Comparison of ENCODE assay signal across 12 mouse cellular contexts in the genomic region with DNA sequence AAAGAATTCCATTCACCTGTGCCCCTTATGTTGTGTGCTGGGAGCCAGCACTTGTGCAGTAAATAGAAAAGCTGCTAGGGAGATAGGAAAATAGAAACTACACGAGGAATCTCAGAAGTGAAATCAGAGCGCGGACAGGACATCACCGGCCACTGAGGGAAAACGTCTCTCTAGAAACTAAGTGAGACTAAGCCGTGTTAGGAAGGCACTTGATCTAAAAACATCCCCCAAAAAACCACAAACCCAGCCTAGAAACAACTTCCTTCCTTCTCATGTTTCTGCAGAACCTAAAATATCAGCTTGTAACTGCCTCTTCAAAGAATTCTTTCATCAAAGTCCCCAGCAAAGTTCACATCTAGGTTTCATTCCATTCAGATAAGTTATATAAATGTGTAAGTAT. TPM values are rescaled to one million over a fixed set of nuclear protein-coding genes. Genes with fewer than 3 reads are reported as not detected.
A peak's percentile ranks its signal among the peaks of the same experiment; 100 is the strongest.
DNase-seq lines count a peak whose midpoint lies in the region; ATAC-seq and TF ChIP-seq lines count a peak whose summit lies in the region.
"Had no signal": no experiment of that assay in that cellular context is flagged by ENCODE, and none has a peak within 500 bp of the region (broad histone marks: within the 10 kb centered on the region; RNA-seq: fewer than 3 reads in every experiment).

No protein-coding gene starts in this region.

- H3K27me3 ChIP-seq in heart, embryonic 12.5 days (replicated peaks) = no peaks in the 10 kb centered on the region
- no peaks in the 10 kb centered on the region for H3K27me3 ChIP-seq in CH12.LX (replicated peaks)
- no peaks in the 10 kb centered on the region for H3K27me3 ChIP-seq in forebrain, postnatal 0 days (ENCODE audit: insufficient read depth, low read length)
- H3K27me3 ChIP-seq: embryonic facial prominence, embryonic 12.5 days; limb, embryonic 12.5 days had no signal

- ATAC-seq in heart, embryonic 12.5 days (ENCODE audit: insufficient number of reproducible peaks, low FRiP score) = no peak
- ATAC-seq in megakaryocyte, adult 5-6 weeks (ENCODE audit: poor library complexity, severe bottlenecking) = peak; percentile 36
- ATAC-seq in forebrain, postnatal 0 days = no peak
- ATAC-seq: forebrain, embryonic 14.5 days had no signal

- TF ChIP-seq POLR2A in CH12.LX (IDR thresholded peaks at IDR 0.05; ENCODE audit: low read depth, low read length) = no peak

- no peak for TF ChIP-seq CTCF in CH12.LX (conservative IDR thresholded peaks at IDR 0.05 in 1 of 2, IDR thresholded peaks at IDR 0.05 in 1 of 2; ENCODE audit: low read depth in 2 of 2, low read length in 2 of 2)
- no peak for TF ChIP-seq CTCF in forebrain, postnatal 0 days (IDR thresholded peaks at IDR 0.05; ENCODE audit: low read depth)

- H3K36me3 ChIP-seq in heart, embryonic 12.5 days = no peaks in the 10 kb centered on the region
- no peaks in the 10 kb centered on the region for H3K36me3 ChIP-seq in CH12.LX (replicated peaks in 1 of 2; ENCODE audit: control insufficient read depth in 1 of 2, insufficient read depth in 1 of 2, low read length in 1 of 2)
- H3K36me3 ChIP-seq in forebrain, postnatal 0 days (ENCODE audit: insufficient read depth) = no peaks in the 10 kb centered on the region
- H3K36me3 ChIP-seq: embryonic facial prominence, embryonic 12.5 days; limb, embryonic 12.5 days had no signal

- TF ChIP-seq EP300 in CH12.LX (IDR thresholded peaks at IDR 0.05; ENCODE audit: low read length) = peak; percentile 80; the same call in 1 of the 2 replicates

- in situ Hi-C loops in CH12.LX (cut with MboI; ENCODE audit: low pct_ligation_motif_present, low pct_unique_long_range_greater_than_20kb, low sequenced_read_pairs) = no loop called here

- WGBS in heart, embryonic 12.5 days = 10% methylated on average over 6 of the region's 6 CpGs
- WGBS in forebrain, postnatal 0 days = 61% methylated on average over 6 of the region's 6 CpGs

- H3K79me2 ChIP-seq in CH12.LX (replicated peaks; ENCODE audit: control insufficient read depth, extremely low read depth, insufficient read depth, poor library complexity, severe bottlenecking) = no peaks in the 10 kb centered on the region

- no peak for DNase-seq in heart, adult 9 months (ENCODE audit: low spot score in 2 of 2)
- peak; percentile 80 for DNase-seq in 416B (ENCODE audit: low read depth)
- DNase-seq in CH12.LX (ENCODE audit: extremely low read depth) = peak; percentile 61
- no peak for DNase-seq in embryo, embryonic 10.5 days (ENCODE audit: low spot score)
- no peak for DNase-seq in forebrain, postnatal 0 days
- no peak for DNase-seq in ovary, postnatal 10 days (ENCODE audit: low spot score)
- DNase-seq: cerebellum, adult 2 months had no signal

- H3K4me2 ChIP-seq in heart, embryonic 12.5 days = peak overlapping the region; percentile 52
- H3K4me2 ChIP-seq in CH12.LX (ENCODE audit: insufficient read depth, low read depth, poor library complexity, severe bottlenecking) = peak overlapping the region; percentile 99
- H3K4me2 ChIP-seq in forebrain, postnatal 0 days (ENCODE audit: low read depth) = no peak overlapping the region
- H3K4me2 ChIP-seq: embryonic facial prominence, embryonic 12.5 days; limb, embryonic 12.5 days had no signal

- H3K4me1 ChIP-seq in heart, embryonic 12.5 days (replicated peaks) = peaks cover 43% of the 10 kb centered on the region
- peaks cover 12 to 43% of the 10 kb centered on the region in 2 experiments for H3K4me1 ChIP-seq in CH12.LX (ENCODE audit: control insufficient read depth in 1 of 2, insufficient read depth in 2 of 2)
- H3K4me1 ChIP-seq in forebrain, postnatal 0 days (ENCODE audit: insufficient read depth) = no peaks in the 10 kb centered on the region

- 0 out of 2 replicates have a peak overlapping the region, but pooled peaks have one; percentile 41 for H3K9ac ChIP-seq in heart, embryonic 12.5 days
- H3K9ac ChIP-seq in CH12.LX (ENCODE audit: insufficient read depth, low read depth) = peak overlapping the region; percentile 48; the same call in 1 of the 2 replicates
- no peak overlapping the region for H3K9ac ChIP-seq in forebrain, postnatal 0 days
- H3K9ac ChIP-seq: embryonic facial prominence, embryonic 12.5 days; limb, embryonic 12.5 days had no signal

- no peak overlapping the region for H3K4me3 ChIP-seq in heart, embryonic 12.5 days
- H3K4me3 ChIP-seq in CH12.LX (replicated peaks in 1 of 3; ENCODE audit: low read depth in 2 of 3, low read length in 2 of 3, poor library complexity in 1 of 3) = no peak overlapping the region
- H3K4me3 ChIP-seq in forebrain, postnatal 0 days (ENCODE audit: low read depth, low read length) = no peak overlapping the region
- H3K4me3 ChIP-seq: embryonic facial prominence, embryonic 12.5 days; limb, embryonic 12.5 days had no signal

- H3K9me3 ChIP-seq in heart, embryonic 12.5 days (replicated peaks) = no peaks in the 10 kb centered on the region
- H3K9me3 ChIP-seq in CH12.LX (replicated peaks; ENCODE audit: low read length) = no peaks in the 10 kb centered on the region
- H3K9me3 ChIP-seq in forebrain, postnatal 0 days (ENCODE audit: low read length) = no peaks in the 10 kb centered on the region
- H3K9me3 ChIP-seq: embryonic facial prominence, embryonic 12.5 days; limb, embryonic 12.5 days had no signal

- H3K27ac ChIP-seq in heart, embryonic 12.5 days (ENCODE audit: poor library complexity, severe bottlenecking) = peak overlapping the region; percentile 51; the same call in 1 of the 2 replicates
- no peak overlapping the region for H3K27ac ChIP-seq in CH12.LX (ENCODE audit: insufficient read depth, low read depth)
- no peak overlapping the region for H3K27ac ChIP-seq in forebrain, postnatal 0 days (ENCODE audit: low read depth, low read length)
- H3K27ac ChIP-seq: embryonic facial prominence, embryonic 12.5 days had no signal

- TF ChIP-seq RAD21 in CH12.LX (IDR thresholded peaks at IDR 0.05; ENCODE audit: low read depth, low read length) = no peak; the same call in 1 of the 2 replicates

- dilution Hi-C loops in CH12.LX (cut with MboI; ENCODE audit: extremely low pct_ligation_motif_present, extremely low pct_unique_long_range_greater_than_20kb, low sequenced_read_pairs) = no loop called here

TF ChIP-seq in CH12.LX, 34 proteins besides CTCF, POLR2A, EP300 and RAD21 (continues in another document):
- TF ChIP-seq CHD2 (IDR thresholded peaks at IDR 0.05; ENCODE audit: low read length) (no peak), MYC (IDR thresholded peaks at IDR 0.05; ENCODE audit: low read depth, low read length) (0 out of 2 replicates have a peak, but pooled peaks have one; percentile 14), MAZ (IDR thresholded peaks at IDR 0.05; ENCODE audit: low read depth, low read length) (no peak), NELFE (IDR thresholded peaks at IDR 0.05; ENCODE audit: low read depth, low read length) (no peak), MXI1 (IDR thresholded peaks at IDR 0.05; ENCODE audit: low read depth, low read length) (no peak; the same call in 1 of the 2 replicates), UBTF (IDR thresholded peaks at IDR 0.05; ENCODE audit: low read depth, low read length) (no peak), MAX (IDR thresholded peaks at IDR 0.05; ENCODE audit: low read length) (no peak), CHD1 (IDR thresholded peaks at IDR 0.05; ENCODE audit: low read depth, low read length) (no peak; the same call in 1 of the 2 replicates), JUND (conservative IDR thresholded peaks at IDR 0.05; ENCODE audit: low read depth, low read length) (0 out of 2 replicates have a peak, but pooled peaks have one; percentile 14), GABPA (IDR thresholded peaks at IDR 0.05; ENCODE audit: insufficient replicate concordance, low read depth, low read length) (no peak), MEF2A (IDR thresholded peaks at IDR 0.05; ENCODE audit: borderline replicate concordance, low read depth, low read length) (peak; percentile 87; the same call in 1 of the 2 replicates), ZKSCAN1 (IDR thresholded peaks at IDR 0.05; ENCODE audit: borderline replicate concordance, low read depth, low read length) (no peak), MAFK (IDR thresholded peaks at IDR 0.05; ENCODE audit: insufficient replicate concordance, low read length) (peak; percentile 60), NRF1 (IDR thresholded peaks at IDR 0.05; ENCODE audit: low read depth, low read length) (no peak), RCOR1 (conservative IDR thresholded peaks at IDR 0.05; ENCODE audit: low read depth, low read length) (0 out of 2 replicates have a peak, but pooled peaks have one; percentile 58), JUN (IDR thresholded peaks at IDR 0.05; ENCODE audit: insufficient read depth, low read depth, low read length) (no peak), TCF12 (IDR thresholded peaks at IDR 0.05; ENCODE audit: low read depth, low read length) (peak; percentile 52; the same call in 1 of the 2 replicates), SIN3A (IDR thresholded peaks at IDR 0.05; ENCODE audit: low read length) (0 out of 2 replicates have a peak, but pooled peaks have one; percentile 32), ZMIZ1 (IDR thresholded peaks at IDR 0.05; ENCODE audit: low read depth, low read length) (no peak), E2F4 (IDR thresholded peaks at IDR 0.05; ENCODE audit: insufficient replicate concordance, low read depth, low read length) (no peak), HCFC1 (IDR thresholded peaks at IDR 0.05; ENCODE audit: low read depth, low read length) (no peak), POLR2AphosphoS2 (IDR thresholded peaks at IDR 0.05; ENCODE audit: low read depth, low read length) (no peak), USF1 (IDR thresholded peaks at IDR 0.05; ENCODE audit: low read depth, low read length) (no peak), ZNF384 (IDR thresholded peaks at IDR 0.05; ENCODE audit: low read depth, low read length) (no peak), TBP (conservative IDR thresholded peaks at IDR 0.05; ENCODE audit: low read depth, low read length) (0 out of 2 replicates have a peak, but pooled peaks have one; percentile 59), ELF1 (IDR thresholded peaks at IDR 0.05; ENCODE audit: low read depth, low read length) (no peak), KAT2A (IDR thresholded peaks at IDR 0.05; ENCODE audit: insufficient replicate concordance, low read length) (no peak), BHLHE40 (IDR thresholded peaks at IDR 0.05; ENCODE audit: low read depth, low read length) (peak; percentile 59), SMC3 (IDR thresholded peaks at IDR 0.05; ENCODE audit: low read depth, low read length) (no peak; the same call in 1 of the 2 replicates)

RNA-seq across cellular contexts. Expression of gene Cobll1, which starts 50.6 kb away (rescaled TPM):
- polyA plus RNA-seq in heart, embryonic 12.5 days (2016; fragmentation: Nextera tagmentation; extraction: Ambion mirVana) = 12.8 and 14.5 TPM in 2 replicates
- total RNA-seq in CH12.LX (2012; rRNA removed) = 1.2 and 1.5 TPM in 2 replicates
- 0.42 and 0.67 TPM in 2 replicates for total RNA-seq in CH12.LX (2014; rRNA removed)
- polyA plus RNA-seq in CH12.LX (2012; ENCODE audit: insufficient read length, low read depth) = 1.9 and 2.4 TPM in 2 replicates
- 2.3 and 6.5 TPM in 2 replicates for total RNA-seq in megakaryocyte, adult 5-6 weeks (2015)
- 0.48 and 1.1 TPM in 2 replicates for total RNA-seq in megakaryocyte, adult 5-6 weeks (2017)
- total RNA-seq in forebrain, postnatal 0 days (2014; rRNA removed) = 2.3 and 3.6 TPM in 2 replicates
- 1.5 and 3.2 TPM in 2 replicates for polyA plus RNA-seq in forebrain, postnatal 0 days (2015; fragmentation: Nextera tagmentation; extraction: Ambion mirVana)

Comparison
In these comparisons a context has a peak if more than half of its experiments do, and no peak if none do; other contexts are left out.
1. DNase-seq: peak in 416B (single experiment) and CH12.LX (single experiment); none in heart, adult 9 months (0 of 2), embryo, embryonic 10.5 days (single experiment), forebrain, postnatal 0 days (single experiment) and ovary, postnatal 10 days (single experiment).